Mouse (Mus musculus) thymus, postnatal 0 days (tissue): ENCODE measurements around the gene Cxcl12. TPM values are rescaled to one million over a fixed set of nuclear protein-coding genes. Genes with fewer than 3 reads are reported as not detected.

Experiments used
- DNase-seq: peaks from one replicate; pipeline ENCODE4 v3.0.0-alpha.2; 2015; ENCODE audit warnings: low spot score
- polyA plus RNA-seq: library from polyadenylated mRNA; unstranded; fragments of >200 nt; fragmentation: Nextera tagmentation; extraction: Ambion mirVana; gene quantifications from 2 replicates; pipeline ENCODE4 v1.2.1, GENCODE M21; 2015

Cxcl12 gene
- polyA plus RNA-seq, 1 experiment from 2014 or later: 239 TPM

- peak; percentile 13 for DNase-seq
Observed at GRCm38 (mm10) chr6:117173876-117174275, 5.5 kb downstream of the Cxcl12 start.

GRCm38 (mm10) chr6:117175113-117175793 is 6.9 kb downstream of the Cxcl12 start:
- no peak for DNase-seq

- no peak for DNase-seq
Observed at GRCm38 (mm10) chr6:117176406-117176805, 8.1 kb downstream of the Cxcl12 start.

- DNase-seq: no peak
Observed at GRCm38 (mm10) chr6:117180303-117180702, 12.0 kb downstream of the Cxcl12 start.

- no peak for DNase-seq
Observed at GRCm38 (mm10) chr6:117185381-117185780, 17.0 kb downstream of the Cxcl12 start.

GRCm38 (mm10) chr6:117190453-117190852 is 22.1 kb downstream of the Cxcl12 start:
- no peak for DNase-seq

GRCm38 (mm10) chr6:117191741-117192140 is 23.4 kb downstream of the Cxcl12 start:
- DNase-seq: no peak

GRCm38 (mm10) chr6:117192678-117193077 is 24.3 kb downstream of the Cxcl12 start:
- no peak for DNase-seq

GRCm38 (mm10) chr6:117195270-117195669 is 26.9 kb downstream of the Cxcl12 start:
- no peak for DNase-seq

GRCm38 (mm10) chr6:117198871-117199270 is 30.5 kb downstream of the Cxcl12 start:
- DNase-seq: no peak

- no peak for DNase-seq
Observed at GRCm38 (mm10) chr6:117199718-117200117, 31.4 kb downstream of the Cxcl12 start.

- no peak for DNase-seq
Observed at GRCm38 (mm10) chr6:117200916-117201315, 32.6 kb downstream of the Cxcl12 start.

- no peak for DNase-seq
Observed at GRCm38 (mm10) chr6:117201396-117201795, 33.1 kb downstream of the Cxcl12 start.

- DNase-seq: no peak
Observed at GRCm38 (mm10) chr6:117201859-117202258, 33.5 kb downstream of the Cxcl12 start.

- no peak for DNase-seq
Observed at GRCm38 (mm10) chr6:117202856-117203400, 34.6 kb downstream of the Cxcl12 start.

GRCm38 (mm10) chr6:117204112-117204511 is 35.8 kb downstream of the Cxcl12 start:
- no peak for DNase-seq

GRCm38 (mm10) chr6:117206834-117207233 is 38.5 kb downstream of the Cxcl12 start:
- DNase-seq: no peak

GRCm38 (mm10) chr6:117207289-117207688 is 39.0 kb downstream of the Cxcl12 start:
- no peak for DNase-seq

GRCm38 (mm10) chr6:117210086-117210485 is 41.8 kb downstream of the Cxcl12 start:
- no peak for DNase-seq

GRCm38 (mm10) chr6:117210536-117210935 is 42.2 kb downstream of the Cxcl12 start:
- no peak for DNase-seq

GRCm38 (mm10) chr6:117214506-117214905 is 46.2 kb downstream of the Cxcl12 start:
- DNase-seq: no peak

- DNase-seq: no peak
Observed at GRCm38 (mm10) chr6:117218442-117219299, 50.3 kb downstream of the Cxcl12 start.
